Mouse (Mus musculus) spleen, adult 2 months (tissue): Measurements from ENCODE around the gene Pafah1b2.

Source experiments
- CTCF ChIP-seq: fragments of 200-500 bp; IDR thresholded peaks from 2 replicates; pipeline ENCODE4 v1.5.1; 2011; ENCODE audit warnings: mild to moderate bottlenecking, inconsistent platforms; ENCODE audit not compliant: insufficient read depth, insufficient read length, insufficient replicate concordance; ENCODE audit errors: extremely low read depth
- POLR2A ChIP-seq: fragments of 200-500 bp; IDR thresholded peaks from 2 replicates; pipeline ENCODE4 v1.6.1; 2011; ENCODE audit warnings: low read depth, low read length, inconsistent platforms

DNA sequence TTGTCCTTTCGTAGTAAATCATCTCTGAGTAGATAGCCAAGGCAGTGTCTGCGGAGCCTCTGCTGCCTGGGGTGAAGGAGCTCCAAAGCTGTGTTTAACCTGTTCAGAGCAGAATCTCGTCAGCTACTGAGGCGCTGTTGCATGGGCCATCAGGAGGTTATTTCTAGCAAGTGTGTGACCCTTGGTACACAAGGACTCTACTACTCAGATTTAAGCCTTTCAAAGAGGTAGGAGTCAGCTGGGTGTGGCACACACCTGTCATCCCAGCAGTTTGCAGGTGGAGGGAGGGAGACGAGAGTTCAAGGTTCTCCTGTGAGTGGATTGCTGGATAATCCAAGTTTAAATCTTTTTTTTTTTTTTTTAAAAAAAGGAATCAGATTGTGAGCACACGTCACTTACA, 7.5 kb upstream of the Pafah1b2 start:
- no peak for TF ChIP-seq CTCF
- TF ChIP-seq POLR2A, result no peak
